Mouse (Mus musculus) intestine, embryonic 14.5 days (tissue): Measurements from ENCODE around the gene Spg7. TPM values are rescaled to one million over a fixed set of nuclear protein-coding genes. Genes with fewer than 3 reads are reported as not detected.

Source experiments
- microRNA-seq: library from miRNA; unstranded; fragments of <30 nt; microRNA quantifications from one replicate; pipeline ENCODE4, GENCODE M21; 2016
- polyA plus RNA-seq: library from polyadenylated mRNA; unstranded; fragments of >200 nt; fragmentation: Nextera tagmentation; extraction: Ambion mirVana; gene quantifications from 2 replicates; pipeline ENCODE4 v1.2.1, GENCODE M21; 2014

Gene Spg7
- polyA plus RNA-seq, 1 experiment from 2014 or later: 47.2 TPM

Small RNAs within 50 kb of the gene (microRNA-seq; reads per million reads assigned to microRNA genes)
- gene Mir7079: 0.42 reads per million
- 0.42 reads per million for gene Mir7080

Other genes starting within 250 kb of the Spg7 start
- 0.30 and 0.51 TPM in 2 replicates for gene Cdh15, start 215.0 kb upstream of the Spg7 start, polyA plus RNA-seq
- 45.9 and 47.4 TPM in 2 replicates for gene Ankrd11, start 20.7 kb upstream of the Spg7 start, polyA plus RNA-seq
- 1,906 and 1,976 TPM in 2 replicates for gene Rpl13, start 39.4 kb downstream of the Spg7 start, polyA plus RNA-seq
- 0.70 and 0.85 TPM in 2 replicates for gene Cpne7, start 54.4 kb downstream of the Spg7 start, polyA plus RNA-seq
- gene Sult5a1, start 95.4 kb downstream of the Spg7 start, polyA plus RNA-seq: 17.5 and 18.7 TPM in 2 replicates
- gene Dpep1, start 123.3 kb downstream of the Spg7 start, polyA plus RNA-seq: 0.28 and 1.3 TPM in 2 replicates
- gene Chmp1a, start 149.8 kb downstream of the Spg7 start, polyA plus RNA-seq: 107 and 110 TPM in 2 replicates
- 3.1 and 3.3 TPM in 2 replicates for gene Spata33, start 149.9 kb downstream of the Spg7 start, polyA plus RNA-seq
- 31.1 and 32.6 TPM in 2 replicates for gene Cdk10, start 161.9 kb downstream of the Spg7 start, polyA plus RNA-seq
- gene Spata2l, start 173.3 kb downstream of the Spg7 start, polyA plus RNA-seq: 3.7 and 4.6 TPM in 2 replicates
- 20.5 and 25.5 TPM in 2 replicates for gene Zfp276, start 191.3 kb downstream of the Spg7 start, polyA plus RNA-seq
- 23.2 and 25.9 TPM in 2 replicates for gene Vps9d1, start 191.4 kb downstream of the Spg7 start, polyA plus RNA-seq